Mouse (Mus musculus): ENCODE measurements around the gene Fyn. TPM values are rescaled to one million over a fixed set of nuclear protein-coding genes. Genes with fewer than 3 reads are reported as not detected.

The Fyn gene
- polyA plus RNA-seq, 1 experiment: 76.1 TPM

- no peaks in the 10 kb centered on the region for H3K4me1 ChIP-seq (replicated peaks; ENCODE audit: control insufficient read depth, insufficient read depth, low read length)
- H3K27me3 ChIP-seq (ENCODE audit: control insufficient read depth, insufficient read depth, low read length): no peaks in the 10 kb centered on the region
- no peak overlapping the region for H3K4me3 ChIP-seq (ENCODE audit: control insufficient read depth, insufficient read depth, low read length)
- no peaks in the 10 kb centered on the region for H3K36me3 ChIP-seq (ENCODE audit: control insufficient read depth, insufficient read depth, low read length)
- TF ChIP-seq POLR2A (IDR thresholded peaks at IDR 0.05; ENCODE audit: control insufficient read depth, extremely low read depth, insufficient read depth, low read length, poor library complexity) (no peak), CTCF (IDR thresholded peaks at IDR 0.05; ENCODE audit: borderline replicate concordance, control insufficient read depth, extremely low read depth, insufficient read depth, low read length, poor library complexity) (no peak)
- DNase-seq: no peak
- no peak overlapping the region for H3K27ac ChIP-seq (ENCODE audit: control insufficient read depth, insufficient read depth, low read length)
- 91% methylated on average over 14 of the region's 14 CpGs for WGBS
Observed at GRCm38 (mm10) chr10:39430074-39430764, 61.6 kb downstream of the Fyn start.

GRCm38 (mm10) chr10:39431265-39431664, 62.6 kb downstream of the Fyn start:
- Histone ChIP-seq H3K36me3 (ENCODE audit: control insufficient read depth, insufficient read depth, low read length) (no peaks in the 10 kb centered on the region), H3K4me1 (replicated peaks; ENCODE audit: control insufficient read depth, insufficient read depth, low read length) (no peaks in the 10 kb centered on the region), H3K27ac (ENCODE audit: control insufficient read depth, insufficient read depth, low read length) (no peak overlapping the region), H3K4me3 (ENCODE audit: control insufficient read depth, insufficient read depth, low read length) (no peak overlapping the region), H3K27me3 (ENCODE audit: control insufficient read depth, insufficient read depth, low read length) (no peaks in the 10 kb centered on the region)
- 63% methylated on average over 2 of the region's 2 CpGs for WGBS
- TF ChIP-seq CTCF (IDR thresholded peaks at IDR 0.05; ENCODE audit: borderline replicate concordance, control insufficient read depth, extremely low read depth, insufficient read depth, low read length, poor library complexity): no peak
- no peak for TF ChIP-seq POLR2A (IDR thresholded peaks at IDR 0.05; ENCODE audit: control insufficient read depth, extremely low read depth, insufficient read depth, low read length, poor library complexity)
- no peak for DNase-seq

DNA sequence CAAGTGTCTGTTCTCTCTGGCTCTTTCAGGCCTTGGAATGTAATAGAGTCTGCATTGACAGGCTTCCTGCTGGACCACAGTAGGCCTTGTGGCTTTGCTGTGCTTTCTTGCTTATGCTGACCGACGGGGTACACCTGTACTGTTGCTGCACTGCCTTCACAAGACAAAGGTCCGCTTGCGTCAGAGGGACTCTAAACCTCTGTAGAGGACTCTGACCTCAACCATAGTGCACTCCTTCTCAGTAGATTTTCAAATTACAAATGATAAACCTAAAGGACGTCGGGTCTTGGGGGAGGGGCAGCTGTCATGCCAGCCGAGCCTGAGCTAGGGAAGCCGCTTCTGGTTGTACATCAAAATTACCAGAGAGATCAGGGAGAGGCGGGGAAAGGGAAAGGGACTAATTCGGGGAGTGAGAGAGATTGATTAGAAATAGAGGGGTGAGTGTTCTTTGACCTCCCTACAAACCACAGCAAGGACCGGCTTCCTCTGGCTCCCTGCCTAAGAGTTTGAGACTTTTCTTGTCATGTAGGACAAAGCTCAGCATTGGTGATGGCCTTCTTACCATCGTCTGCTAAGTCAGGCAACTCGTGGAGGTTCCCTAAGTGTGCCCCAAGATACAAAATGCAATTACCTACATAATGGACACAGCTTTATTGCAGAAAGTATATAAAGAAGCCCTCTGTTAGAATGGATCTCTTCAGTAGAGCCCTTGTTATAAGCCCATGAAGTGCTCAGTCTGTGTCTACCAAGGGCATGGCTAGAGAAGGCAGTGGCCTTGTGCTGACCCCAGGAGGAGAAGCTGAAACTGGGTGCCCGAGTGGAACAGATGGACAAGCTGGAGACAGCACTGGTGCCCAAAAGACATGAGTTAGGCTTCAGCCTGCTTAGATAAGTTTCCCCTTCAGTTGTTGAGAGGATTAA, 64.3 kb downstream of the Fyn start:
- Histone ChIP-seq H3K36me3 (ENCODE audit: control insufficient read depth, insufficient read depth, low read length) (no peaks in the 10 kb centered on the region), H3K27ac (ENCODE audit: control insufficient read depth, insufficient read depth, low read length) (no peak overlapping the region), H3K27me3 (ENCODE audit: control insufficient read depth, insufficient read depth, low read length) (no peaks in the 10 kb centered on the region), H3K4me1 (replicated peaks; ENCODE audit: control insufficient read depth, insufficient read depth, low read length) (no peaks in the 10 kb centered on the region), H3K4me3 (ENCODE audit: control insufficient read depth, insufficient read depth, low read length) (no peak overlapping the region)
- WGBS: 95% methylated on average over 14 of the region's 14 CpGs
- TF ChIP-seq POLR2A (IDR thresholded peaks at IDR 0.05; ENCODE audit: control insufficient read depth, extremely low read depth, insufficient read depth, low read length, poor library complexity) (no peak), CTCF (IDR thresholded peaks at IDR 0.05; ENCODE audit: borderline replicate concordance, control insufficient read depth, extremely low read depth, insufficient read depth, low read length, poor library complexity) (no peak)
- no peak for DNase-seq

DNA sequence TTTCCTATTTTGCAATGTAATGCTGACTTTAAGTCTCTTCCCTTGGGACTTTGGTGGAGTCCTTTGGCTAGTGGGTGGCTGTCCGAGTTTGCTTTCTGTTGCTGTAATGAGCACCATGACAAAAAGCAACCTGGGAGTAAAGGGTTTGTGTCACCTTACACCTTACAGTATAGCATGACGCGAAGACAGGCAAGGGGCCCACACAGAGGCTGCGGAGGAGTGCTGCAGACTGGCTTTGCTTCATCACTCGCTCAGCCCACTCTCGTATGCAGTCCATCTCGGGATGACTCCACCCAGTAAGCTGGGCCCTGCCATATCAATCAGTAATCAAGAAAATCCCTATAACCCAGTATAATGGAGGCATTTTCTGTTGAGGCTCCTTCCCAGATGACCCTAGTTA, 65.2 kb downstream of the Fyn start:
- Histone ChIP-seq H3K4me1 (replicated peaks; ENCODE audit: control insufficient read depth, insufficient read depth, low read length) (0 out of 2 replicates have a peak, but pooled peaks cover 3% of the 10 kb centered on the region), H3K36me3 (ENCODE audit: control insufficient read depth, insufficient read depth, low read length) (no peaks in the 10 kb centered on the region)

DNA sequence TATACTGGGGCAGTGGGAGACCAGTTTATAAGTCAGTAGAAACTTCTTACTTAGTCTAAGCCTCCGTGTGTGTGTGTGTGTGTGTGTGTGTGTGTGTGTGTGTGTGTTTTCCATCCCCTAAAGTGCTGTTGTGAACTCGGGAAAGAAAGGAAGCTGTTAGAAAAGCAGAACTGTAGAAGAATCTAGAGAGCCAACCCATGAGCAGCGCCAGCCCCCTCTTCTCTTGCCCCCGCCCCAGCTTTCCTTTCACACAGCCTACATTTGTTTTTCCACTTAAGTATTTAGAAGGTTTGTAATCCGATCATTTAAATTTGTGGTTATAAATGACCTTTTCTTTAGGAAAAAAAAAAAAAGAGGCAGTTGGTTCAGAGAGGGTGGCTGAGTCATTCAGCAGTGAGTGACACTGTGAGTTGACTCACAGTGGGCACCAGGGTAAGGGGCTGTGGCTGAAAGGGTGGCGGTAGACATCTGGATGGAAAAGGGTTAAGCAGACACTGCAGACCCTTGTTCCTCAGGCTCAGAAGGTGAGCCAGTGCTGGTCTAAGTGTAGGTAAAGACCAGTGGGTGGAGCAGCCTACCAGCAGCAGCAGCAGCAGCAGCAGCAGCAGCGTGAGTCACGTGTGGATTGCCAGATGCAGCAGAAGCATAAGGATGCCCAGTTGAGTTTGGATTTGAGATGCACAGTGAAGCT, 66.2 kb downstream of the Fyn start:
- 60% methylated on average over 8 of the region's 8 CpGs for WGBS
- DNase-seq: no peak
- H3K27ac ChIP-seq (ENCODE audit: control insufficient read depth, insufficient read depth, low read length): no peak overlapping the region
- H3K36me3 ChIP-seq (ENCODE audit: control insufficient read depth, insufficient read depth, low read length): no peaks in the 10 kb centered on the region
- no peak overlapping the region for H3K4me3 ChIP-seq (ENCODE audit: control insufficient read depth, insufficient read depth, low read length)
- H3K27me3 ChIP-seq (ENCODE audit: control insufficient read depth, insufficient read depth, low read length): no peaks in the 10 kb centered on the region
- no peak for TF ChIP-seq CTCF (IDR thresholded peaks at IDR 0.05; ENCODE audit: borderline replicate concordance, control insufficient read depth, extremely low read depth, insufficient read depth, low read length, poor library complexity)
- no peak for TF ChIP-seq POLR2A (IDR thresholded peaks at IDR 0.05; ENCODE audit: control insufficient read depth, extremely low read depth, insufficient read depth, low read length, poor library complexity)
- 0 out of 2 replicates have a peak, but pooled peaks cover 3% of the 10 kb centered on the region for H3K4me1 ChIP-seq (replicated peaks; ENCODE audit: control insufficient read depth, insufficient read depth, low read length)

More for the DNA sequence above, 65.2 kb downstream of the Fyn start:
- Histone ChIP-seq H3K4me3 (ENCODE audit: control insufficient read depth, insufficient read depth, low read length) (no peak overlapping the region), H3K27ac (ENCODE audit: control insufficient read depth, insufficient read depth, low read length) (no peak overlapping the region), H3K27me3 (ENCODE audit: control insufficient read depth, insufficient read depth, low read length) (no peaks in the 10 kb centered on the region)
- TF ChIP-seq CTCF (IDR thresholded peaks at IDR 0.05; ENCODE audit: borderline replicate concordance, control insufficient read depth, extremely low read depth, insufficient read depth, low read length, poor library complexity) (no peak), POLR2A (IDR thresholded peaks at IDR 0.05; ENCODE audit: control insufficient read depth, extremely low read depth, insufficient read depth, low read length, poor library complexity) (no peak)
- 94% methylated on average over 7 of the region's 7 CpGs for WGBS
- DNase-seq: no peak

- H3K4me1 ChIP-seq (replicated peaks; ENCODE audit: control insufficient read depth, insufficient read depth, low read length): 0 out of 2 replicates have a peak, but pooled peaks cover 3% of the 10 kb centered on the region
- WGBS: 93% methylated on average over 5 of the region's 5 CpGs
- DNase-seq: no peak
- no peak overlapping the region for H3K27ac ChIP-seq (ENCODE audit: control insufficient read depth, insufficient read depth, low read length)
- TF ChIP-seq POLR2A (IDR thresholded peaks at IDR 0.05; ENCODE audit: control insufficient read depth, extremely low read depth, insufficient read depth, low read length, poor library complexity) (no peak), CTCF (IDR thresholded peaks at IDR 0.05; ENCODE audit: borderline replicate concordance, control insufficient read depth, extremely low read depth, insufficient read depth, low read length, poor library complexity) (no peak)
- H3K27me3 ChIP-seq (ENCODE audit: control insufficient read depth, insufficient read depth, low read length): no peaks in the 10 kb centered on the region
- H3K4me3 ChIP-seq (ENCODE audit: control insufficient read depth, insufficient read depth, low read length): no peak overlapping the region
- no peaks in the 10 kb centered on the region for H3K36me3 ChIP-seq (ENCODE audit: control insufficient read depth, insufficient read depth, low read length)
Observed at GRCm38 (mm10) chr10:39438905-39439304, 70.2 kb downstream of the Fyn start.
